Comparison of ENCODE assay signal across 27 mouse cellular contexts in the genomic region with DNA sequence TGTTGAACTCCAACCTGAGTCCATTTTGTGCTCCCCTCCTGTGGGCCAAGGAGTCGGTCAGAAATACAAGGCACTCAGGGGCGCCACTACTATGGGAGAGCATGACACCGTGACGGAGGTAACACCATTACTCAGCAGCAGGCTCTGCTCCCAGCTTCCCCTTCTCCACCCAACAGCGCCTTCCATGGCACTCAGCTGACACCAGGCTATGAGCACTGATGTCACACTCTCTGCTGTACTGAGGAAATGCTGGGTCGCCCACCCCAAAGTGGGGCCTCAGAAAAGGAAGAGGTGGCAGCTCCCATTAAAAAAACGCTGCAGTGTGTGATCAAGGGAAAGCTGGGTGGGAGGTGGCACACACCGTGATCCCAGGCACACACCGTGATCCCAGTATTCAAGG.
DNase-seq lines count a peak whose midpoint lies in the region; ATAC-seq and TF ChIP-seq lines count a peak whose summit lies in the region.
"Had no signal": no experiment of that assay in that cellular context is flagged by ENCODE, and none has a peak within 500 bp of the region (broad histone marks: within the 10 kb centered on the region; RNA-seq: fewer than 3 reads in every experiment).

No protein-coding gene starts in this region.

- H3K4me2 ChIP-seq in liver, postnatal 0 days (ENCODE audit: low read depth, low read length): no peak overlapping the region
- no peak overlapping the region for H3K4me2 ChIP-seq in liver, embryonic 11.5 days
- no peak overlapping the region for H3K4me2 ChIP-seq in CH12.LX (ENCODE audit: insufficient read depth, low read depth, poor library complexity, severe bottlenecking)
- H3K4me2 ChIP-seq: embryonic facial prominence, embryonic 13.5 days; heart, embryonic 15.5 days; hindbrain, embryonic 14.5 days; kidney, embryonic 15.5 days; liver, embryonic 15.5 days; lung, embryonic 15.5 days; midbrain, embryonic 12.5 days; neural tube, embryonic 12.5 days had no signal

- TF ChIP-seq RAD21 in CH12.LX (IDR thresholded peaks at IDR 0.05; ENCODE audit: low read depth, low read length): no peak

- no peak overlapping the region for H3K27ac ChIP-seq in liver, postnatal 0 days (ENCODE audit: low read depth)
- no peak overlapping the region for H3K27ac ChIP-seq in liver, embryonic 11.5 days (ENCODE audit: low read depth, low read length)
- 0 out of 2 replicates have a peak overlapping the region, but pooled peaks have one; percentile 0 for H3K27ac ChIP-seq in CH12.LX (ENCODE audit: insufficient read depth, low read depth)
- H3K27ac ChIP-seq: embryonic facial prominence, embryonic 13.5 days; heart, embryonic 10.5 days; heart, embryonic 15.5 days; hindbrain, embryonic 14.5 days; kidney, embryonic 15.5 days; liver, embryonic 15.5 days; lung, embryonic 15.5 days; midbrain, embryonic 12.5 days; neural tube, embryonic 12.5 days had no signal

- no peak for TF ChIP-seq POLR2A in CH12.LX (IDR thresholded peaks at IDR 0.05; ENCODE audit: low read depth, low read length)

- ATAC-seq in liver, postnatal 0 days: 0 out of 2 replicates have a peak, but pooled peaks have one; percentile 10
- ATAC-seq in liver, embryonic 11.5 days (replicated peaks; ENCODE audit: low FRiP score): no peak
- ATAC-seq in hematopoietic stem cell, adult 5-6 weeks (replicated peaks in 1 of 2; ENCODE audit: insufficient read depth in 1 of 2, low FRiP score in 2 of 2, low TSS enrichment in 1 of 2, low read depth in 1 of 2, poor library complexity in 2 of 2, severe bottlenecking in 2 of 2): peak; percentile 60 to 68; a peak in 3 of 4 replicates
- ATAC-seq: forebrain, embryonic 16.5 days had no signal

- no peaks in the 10 kb centered on the region for H3K9me3 ChIP-seq in liver, postnatal 0 days (ENCODE audit: low read length)
- no peaks in the 10 kb centered on the region for H3K9me3 ChIP-seq in liver, embryonic 11.5 days (ENCODE audit: control insufficient read depth, low read length)
- peaks cover 18% of the 10 kb centered on the region for H3K9me3 ChIP-seq in CH12.LX (replicated peaks; ENCODE audit: low read length)
- H3K9me3 ChIP-seq: heart, embryonic 10.5 days; heart, embryonic 15.5 days; kidney, embryonic 15.5 days; liver, embryonic 15.5 days; lung, embryonic 15.5 days; neural tube, embryonic 12.5 days had no signal

- in situ Hi-C loops in CH12.LX (cut with MboI; ENCODE audit: low pct_ligation_motif_present, low pct_unique_long_range_greater_than_20kb, low sequenced_read_pairs): no loop called here

- no peak for TF ChIP-seq CTCF in liver, postnatal 0 days (IDR thresholded peaks at IDR 0.05; ENCODE audit: low read depth)
- TF ChIP-seq CTCF in CH12.LX (conservative IDR thresholded peaks at IDR 0.05 in 1 of 2, IDR thresholded peaks at IDR 0.05 in 1 of 2; ENCODE audit: low read depth in 2 of 2, low read length in 2 of 2): no peak

- dilution Hi-C loops in CH12.LX (cut with MboI; ENCODE audit: extremely low pct_ligation_motif_present, extremely low pct_unique_long_range_greater_than_20kb, low sequenced_read_pairs): no loop called here

- no peak overlapping the region for H3K9ac ChIP-seq in liver, postnatal 0 days (replicated peaks)
- no peak overlapping the region for H3K9ac ChIP-seq in liver, embryonic 11.5 days (ENCODE audit: low read depth, low read length)
- no peak overlapping the region for H3K9ac ChIP-seq in CH12.LX (ENCODE audit: insufficient read depth, low read depth)
- H3K9ac ChIP-seq: embryonic facial prominence, embryonic 13.5 days; heart, embryonic 15.5 days; hindbrain, embryonic 14.5 days; kidney, embryonic 15.5 days; liver, embryonic 15.5 days; lung, embryonic 15.5 days; midbrain, embryonic 12.5 days; neural tube, embryonic 12.5 days had no signal

- no peaks in the 10 kb centered on the region for H3K4me1 ChIP-seq in liver, postnatal 0 days (ENCODE audit: insufficient read depth)
- peaks cover 1% of the 10 kb centered on the region for H3K4me1 ChIP-seq in liver, embryonic 11.5 days (replicated peaks; ENCODE audit: control insufficient read depth, insufficient read depth, low read length)
- peaks cover 22 to 54% of the 10 kb centered on the region in 2 experiments for H3K4me1 ChIP-seq in CH12.LX (ENCODE audit: control insufficient read depth in 1 of 2, insufficient read depth in 2 of 2)

- no peak for TF ChIP-seq EP300 in liver, postnatal 0 days (IDR thresholded peaks at IDR 0.05; ENCODE audit: low read depth)
- no peak for TF ChIP-seq EP300 in CH12.LX (IDR thresholded peaks at IDR 0.05; ENCODE audit: low read length)

- 65% methylated on average over 9 of the region's 9 CpGs for WGBS in liver, postnatal 0 days (ENCODE audit: insufficient replicate concordance)
- 73% methylated on average over 9 of the region's 9 CpGs for WGBS in liver, embryonic 11.5 days

- peaks cover 10% of the 10 kb centered on the region for H3K36me3 ChIP-seq in liver, postnatal 0 days (replicated peaks; ENCODE audit: insufficient read depth, low read length)
- H3K36me3 ChIP-seq in liver, embryonic 11.5 days (ENCODE audit: control insufficient read depth, insufficient read depth, low read length): peaks cover 11% of the 10 kb centered on the region
- peaks cover 77 to 94% of the 10 kb centered on the region in 2 experiments for H3K36me3 ChIP-seq in CH12.LX (replicated peaks in 1 of 2; ENCODE audit: control insufficient read depth in 1 of 2, insufficient read depth in 1 of 2, low read length in 1 of 2)

- no peak for DNase-seq in liver, postnatal 0 days
- no peak for DNase-seq in liver, embryonic 11.5 days (ENCODE audit: low spot score)
- peak; percentile 17 for DNase-seq in 416B (ENCODE audit: low read depth)
- DNase-seq in CH12.LX (ENCODE audit: extremely low read depth): peak; percentile 33
- DNase-seq in B cell, adult 2 months: no peak
- DNase-seq in layer of hippocampus, adult 18-20 months (ENCODE audit: low spot score in 2 of 2): no peak
- DNase-seq: adrenal gland, postnatal 14 days; cerebellum, adult 11-12 months; cerebellum, adult 9-11 months; gastrocnemius, postnatal 14 days; kidney, adult 18-20 months; kidney, postnatal 25 days; liver; lung, postnatal 4 days; thymus, adult 2 months had no signal

- peaks cover 3% of the 10 kb centered on the region; the same call in 1 of the 2 replicates for H3K79me2 ChIP-seq in CH12.LX (replicated peaks; ENCODE audit: control insufficient read depth, extremely low read depth, insufficient read depth, poor library complexity, severe bottlenecking)

- H3K4me3 ChIP-seq in liver, postnatal 0 days (ENCODE audit: low read depth, low read length): no peak overlapping the region
- H3K4me3 ChIP-seq in liver, embryonic 11.5 days (ENCODE audit: low read depth, low read length): no peak overlapping the region
- no peak overlapping the region for H3K4me3 ChIP-seq in CH12.LX (replicated peaks in 1 of 3; ENCODE audit: low read depth in 2 of 3, low read length in 2 of 3, poor library complexity in 1 of 3)
- H3K4me3 ChIP-seq: embryonic facial prominence, embryonic 13.5 days; heart, embryonic 10.5 days; heart, embryonic 15.5 days; kidney, embryonic 15.5 days; layer of hippocampus, adult 2 months; liver, embryonic 15.5 days; lung, embryonic 15.5 days; midbrain, embryonic 12.5 days; neural tube, embryonic 12.5 days had no signal

- H3K27me3 ChIP-seq in liver, postnatal 0 days (ENCODE audit: insufficient read depth, low read length): no peaks in the 10 kb centered on the region
- H3K27me3 ChIP-seq in liver, embryonic 11.5 days (replicated peaks; ENCODE audit: control insufficient read depth, insufficient read depth, low read length): no peaks in the 10 kb centered on the region
- H3K27me3 ChIP-seq in CH12.LX (replicated peaks): no peaks in the 10 kb centered on the region
- H3K27me3 ChIP-seq: embryonic facial prominence, embryonic 13.5 days; heart, embryonic 15.5 days; kidney, embryonic 15.5 days; liver, embryonic 15.5 days; lung, embryonic 15.5 days; midbrain, embryonic 12.5 days; neural tube, embryonic 12.5 days had no signal

TF ChIP-seq in CH12.LX, 34 proteins besides CTCF, POLR2A, EP300 and RAD21:
- no peak for TF ChIP-seq UBTF (IDR thresholded peaks at IDR 0.05; ENCODE audit: low read depth, low read length)
- peak; percentile 18; the same call in 1 of the 2 replicates for TF ChIP-seq ETS1 (conservative IDR thresholded peaks at IDR 0.05; ENCODE audit: low read depth, low read length)
TF ChIP-seq in CH12.LX: peak in this region for 1.

Comparison
In these comparisons a context has a peak if more than half of its experiments do, and no peak if none do; other contexts are left out.
1. DNase-seq: peak in 416B (single experiment) and CH12.LX (single experiment); none in liver, postnatal 0 days (single experiment), liver, embryonic 11.5 days (single experiment), B cell, adult 2 months (0 of 2) and layer of hippocampus, adult 18-20 months (0 of 2).